Mouse (Mus musculus): ENCODE measurements at regions not wholly inside any gene's neighbourhood (a gene's known extent, or its start where the extent isn't known, plus 50 kb on each side); places are given as distances from the start of the nearest gene placed in this dataset.

DNA sequence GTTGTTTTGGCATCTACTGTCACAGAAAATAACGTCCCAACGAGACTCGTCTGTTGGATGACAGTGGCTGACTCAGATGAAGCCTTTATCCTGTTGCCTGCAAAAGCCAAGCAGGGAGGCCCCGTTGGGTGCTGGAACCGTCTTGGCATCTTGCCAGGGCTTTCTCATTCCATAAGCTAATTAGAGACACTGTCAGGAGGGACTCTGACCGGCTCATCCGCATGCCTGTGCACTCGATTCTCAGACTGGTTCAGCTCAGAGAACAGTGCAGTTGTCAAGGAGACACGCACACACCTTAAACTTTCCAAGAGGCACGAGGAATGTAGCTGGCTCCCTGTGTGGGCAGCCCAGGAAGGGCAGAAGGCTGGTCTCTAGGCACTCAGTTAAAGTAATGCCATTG, 169.0 kb upstream of the Sulf2 start:
- ATAC-seq (ENCODE audit: low read depth), result peak; percentile 91
- H3K9me3 ChIP-seq (ENCODE audit: control insufficient read depth, low read length), result no peaks in the 10 kb centered on the region
- no peak overlapping the region for H3K9ac ChIP-seq (ENCODE audit: low read depth, low read length)
- H3K27me3 ChIP-seq (replicated peaks; ENCODE audit: control insufficient read depth, insufficient read depth, low read length), result no peaks in the 10 kb centered on the region
- H3K4me3 ChIP-seq (ENCODE audit: low read depth, low read length), result no peak overlapping the region
- H3K4me2 ChIP-seq (ENCODE audit: low read depth, low read length), result no peak overlapping the region
- H3K4me1 ChIP-seq (ENCODE audit: control insufficient read depth, insufficient read depth, low read length), result peaks cover 32% of the 10 kb centered on the region
- WGBS, result 21% methylated on average over 10 of the region's 10 CpGs
- no peaks in the 10 kb centered on the region for H3K36me3 ChIP-seq (ENCODE audit: control insufficient read depth, insufficient read depth, low read length)
- H3K27ac ChIP-seq (replicated peaks; ENCODE audit: low read depth, low read length), result peak overlapping the region; percentile 62
- peak; percentile 94 for DNase-seq (ENCODE audit: low spot score)

DNA sequence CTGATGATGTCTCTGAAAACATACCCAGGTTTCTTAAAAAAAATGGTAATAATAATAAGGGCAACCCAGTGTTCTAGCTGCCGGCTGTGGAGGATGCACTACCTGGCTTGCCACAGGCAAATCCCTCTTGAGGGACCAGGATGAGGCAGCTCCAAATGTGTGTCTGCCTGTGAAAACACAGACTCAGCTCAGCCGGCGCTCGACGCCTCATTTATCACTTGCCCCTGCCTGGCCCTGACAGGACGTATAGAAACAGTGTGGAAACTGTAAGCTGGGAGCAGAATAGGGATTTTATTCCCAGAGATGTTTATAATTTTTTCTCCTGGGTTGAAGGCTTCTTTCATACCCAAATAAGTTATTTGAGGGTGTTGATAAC, 167.2 kb upstream of the Sulf2 start:
- Histone ChIP-seq H3K9ac (ENCODE audit: low read depth, low read length) (no peak overlapping the region), H3K36me3 (ENCODE audit: control insufficient read depth, insufficient read depth, low read length) (no peaks in the 10 kb centered on the region), H3K27ac (replicated peaks; ENCODE audit: low read depth, low read length) (peak overlapping the region; percentile 53; the same call in 1 of the 2 replicates), H3K9me3 (ENCODE audit: control insufficient read depth, low read length) (no peaks in the 10 kb centered on the region), H3K4me3 (ENCODE audit: low read depth, low read length) (no peak overlapping the region), H3K4me1 (ENCODE audit: control insufficient read depth, insufficient read depth, low read length) (peaks cover 32% of the 10 kb centered on the region), H3K27me3 (replicated peaks; ENCODE audit: control insufficient read depth, insufficient read depth, low read length) (no peaks in the 10 kb centered on the region), H3K4me2 (ENCODE audit: low read depth, low read length) (no peak overlapping the region)
- DNase-seq (ENCODE audit: low spot score) (no peak), ATAC-seq (ENCODE audit: low read depth) (no peak)
- WGBS, result 55% methylated on average over 6 of the region's 6 CpGs

DNA sequence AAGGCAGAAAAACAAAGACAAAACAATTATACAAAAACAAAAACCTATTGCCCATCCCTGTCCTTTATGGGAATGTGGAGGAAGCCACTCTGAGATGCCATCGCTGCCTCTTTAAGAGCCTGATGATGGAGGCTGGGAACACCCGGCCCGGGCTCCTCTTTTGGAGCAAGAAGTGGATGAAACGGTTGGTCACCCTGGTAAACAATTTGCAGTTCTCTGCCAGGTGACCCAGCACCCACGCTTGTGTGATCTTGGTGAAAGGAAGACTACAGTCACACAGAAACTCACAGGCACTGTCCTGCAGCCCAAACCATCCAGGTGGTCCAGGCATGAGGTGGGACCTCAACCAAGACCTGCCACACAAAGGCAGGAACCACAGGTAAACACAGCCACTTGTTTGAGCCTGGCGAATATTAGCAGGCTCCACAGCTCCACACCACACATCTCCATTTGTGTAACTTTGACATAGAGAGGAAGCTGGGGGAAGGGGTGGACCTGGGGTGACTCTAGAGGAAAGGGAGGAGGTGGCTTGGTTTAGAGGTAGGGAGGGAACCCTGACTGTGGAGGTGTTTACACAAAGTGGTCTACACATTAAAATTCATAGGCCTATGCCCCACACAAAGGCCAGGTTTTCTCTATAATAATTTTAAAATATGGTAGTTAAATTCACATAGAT, 166.7 kb upstream of the Sulf2 start:
- WGBS, result 72% methylated on average over 6 of the region's 6 CpGs
- Histone ChIP-seq H3K36me3 (ENCODE audit: control insufficient read depth, insufficient read depth, low read length) (no peaks in the 10 kb centered on the region), H3K4me2 (ENCODE audit: low read depth, low read length) (no peak overlapping the region), H3K4me3 (ENCODE audit: low read depth, low read length) (no peak overlapping the region), H3K4me1 (ENCODE audit: control insufficient read depth, insufficient read depth, low read length) (peaks cover 32% of the 10 kb centered on the region), H3K9ac (ENCODE audit: low read depth, low read length) (no peak overlapping the region), H3K27ac (replicated peaks; ENCODE audit: low read depth, low read length) (no peak overlapping the region), H3K9me3 (ENCODE audit: control insufficient read depth, low read length) (no peaks in the 10 kb centered on the region), H3K27me3 (replicated peaks; ENCODE audit: control insufficient read depth, insufficient read depth, low read length) (no peaks in the 10 kb centered on the region)
- no peak for DNase-seq (ENCODE audit: low spot score)
- ATAC-seq (ENCODE audit: low read depth), result no peak

DNA sequence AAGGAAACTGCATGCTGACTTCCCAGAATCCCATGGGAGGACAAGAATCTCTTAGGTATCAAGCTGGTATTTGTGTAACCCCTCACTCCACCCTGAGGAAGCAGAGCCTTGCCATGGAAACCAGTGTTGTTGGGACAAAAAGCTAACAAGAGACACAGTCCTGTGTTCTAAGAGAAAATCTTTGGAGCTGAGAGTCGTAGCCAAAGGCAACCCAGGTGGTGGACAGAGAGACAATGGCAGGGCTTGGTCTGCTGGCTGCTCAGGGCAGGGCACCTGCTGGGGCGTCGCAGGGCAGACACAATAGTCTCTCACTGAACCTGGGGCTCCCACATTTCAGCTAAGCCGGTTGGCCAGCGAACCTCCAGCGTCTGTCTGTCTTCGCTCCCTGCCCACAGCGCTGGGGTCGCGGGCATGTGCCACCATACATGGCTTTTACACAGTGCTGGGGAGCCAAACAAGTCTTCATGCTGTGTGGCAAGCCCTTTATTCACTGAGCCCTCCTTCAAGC, 161.0 kb upstream of the Sulf2 start:
- no peak overlapping the region for H3K4me2 ChIP-seq (ENCODE audit: low read depth, low read length)
- H3K36me3 ChIP-seq (ENCODE audit: control insufficient read depth, insufficient read depth, low read length), result no peaks in the 10 kb centered on the region
- H3K27ac ChIP-seq (replicated peaks; ENCODE audit: low read depth, low read length), result no peak overlapping the region
- no peak overlapping the region for H3K4me3 ChIP-seq (ENCODE audit: low read depth, low read length)
- ATAC-seq (ENCODE audit: low read depth) (peak; percentile 60; the same call in 1 of the 2 replicates), DNase-seq (ENCODE audit: low spot score) (no peak)
- 26% methylated on average over 10 of the region's 10 CpGs for WGBS
- no peaks in the 10 kb centered on the region for H3K9me3 ChIP-seq (ENCODE audit: control insufficient read depth, low read length)
- no peak overlapping the region for H3K9ac ChIP-seq (ENCODE audit: low read depth, low read length)
- peaks cover 13% of the 10 kb centered on the region; the same call in 1 of the 2 replicates for H3K4me1 ChIP-seq (ENCODE audit: control insufficient read depth, insufficient read depth, low read length)
- H3K27me3 ChIP-seq (replicated peaks; ENCODE audit: control insufficient read depth, insufficient read depth, low read length), result no peaks in the 10 kb centered on the region

DNA sequence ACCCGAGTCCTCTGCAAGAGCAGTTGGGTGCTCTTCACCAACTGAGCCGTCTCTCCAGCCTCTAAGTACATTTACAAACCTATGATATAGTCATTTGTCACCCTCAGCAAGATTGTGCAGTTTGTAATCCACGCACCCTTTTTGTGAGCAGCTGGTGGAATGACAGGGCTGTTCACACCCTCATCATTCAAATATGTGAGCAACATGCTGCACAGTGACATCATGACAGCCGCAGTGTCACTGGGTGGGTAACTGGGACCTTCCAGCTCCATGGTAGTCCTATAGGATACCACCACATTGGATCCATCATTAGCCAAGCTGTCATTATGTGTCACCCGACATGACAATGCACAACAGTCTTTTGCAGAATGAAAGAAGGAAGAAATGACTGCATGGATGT, 155.0 kb upstream of the Sulf2 start:
- Histone ChIP-seq H3K4me1 (ENCODE audit: control insufficient read depth, insufficient read depth, low read length) (peaks cover 9% of the 10 kb centered on the region), H3K9me3 (ENCODE audit: control insufficient read depth, low read length) (no peaks in the 10 kb centered on the region), H3K4me3 (ENCODE audit: low read depth, low read length) (no peak overlapping the region), H3K4me2 (ENCODE audit: low read depth, low read length) (no peak overlapping the region), H3K36me3 (ENCODE audit: control insufficient read depth, insufficient read depth, low read length) (no peaks in the 10 kb centered on the region), H3K27ac (replicated peaks; ENCODE audit: low read depth, low read length) (no peak overlapping the region), H3K9ac (ENCODE audit: low read depth, low read length) (no peak overlapping the region), H3K27me3 (replicated peaks; ENCODE audit: control insufficient read depth, insufficient read depth, low read length) (no peaks in the 10 kb centered on the region)
- DNase-seq (ENCODE audit: low spot score) (no peak), ATAC-seq (ENCODE audit: low read depth) (no peak)
- 88% methylated on average over 5 of the region's 5 CpGs for WGBS

DNA sequence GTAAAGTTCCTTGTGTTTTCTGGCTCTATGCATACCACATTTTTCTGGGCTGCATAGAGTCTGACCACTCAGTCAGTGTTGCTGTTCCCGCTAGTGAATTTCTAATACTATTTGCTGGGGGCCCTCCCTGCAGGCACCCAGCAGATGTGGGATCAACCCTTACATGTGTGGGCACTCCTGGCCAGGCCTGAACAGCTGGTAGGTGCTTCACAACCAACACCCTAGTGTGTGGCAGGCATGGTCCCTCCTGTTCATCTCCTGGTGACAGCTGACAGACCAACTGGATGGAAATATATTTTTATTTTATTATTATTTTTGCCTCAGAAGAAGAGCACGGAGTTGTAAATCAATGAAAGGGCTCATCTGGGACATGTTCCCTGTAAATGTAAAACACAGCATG, 154.4 kb upstream of the Sulf2 start:
- Histone ChIP-seq H3K27me3 (replicated peaks; ENCODE audit: control insufficient read depth, insufficient read depth, low read length) (no peaks in the 10 kb centered on the region), H3K9ac (ENCODE audit: low read depth, low read length) (no peak overlapping the region), H3K27ac (replicated peaks; ENCODE audit: low read depth, low read length) (no peak overlapping the region), H3K9me3 (ENCODE audit: control insufficient read depth, low read length) (no peaks in the 10 kb centered on the region), H3K4me1 (ENCODE audit: control insufficient read depth, insufficient read depth, low read length) (peaks cover 11% of the 10 kb centered on the region), H3K4me3 (ENCODE audit: low read depth, low read length) (no peak overlapping the region), H3K4me2 (ENCODE audit: low read depth, low read length) (no peak overlapping the region), H3K36me3 (ENCODE audit: control insufficient read depth, insufficient read depth, low read length) (no peaks in the 10 kb centered on the region)
- ATAC-seq (ENCODE audit: low read depth), result no peak
- WGBS, result 85% methylated on average over 2 of the region's 2 CpGs
- DNase-seq (ENCODE audit: low spot score), result no peak

DNA sequence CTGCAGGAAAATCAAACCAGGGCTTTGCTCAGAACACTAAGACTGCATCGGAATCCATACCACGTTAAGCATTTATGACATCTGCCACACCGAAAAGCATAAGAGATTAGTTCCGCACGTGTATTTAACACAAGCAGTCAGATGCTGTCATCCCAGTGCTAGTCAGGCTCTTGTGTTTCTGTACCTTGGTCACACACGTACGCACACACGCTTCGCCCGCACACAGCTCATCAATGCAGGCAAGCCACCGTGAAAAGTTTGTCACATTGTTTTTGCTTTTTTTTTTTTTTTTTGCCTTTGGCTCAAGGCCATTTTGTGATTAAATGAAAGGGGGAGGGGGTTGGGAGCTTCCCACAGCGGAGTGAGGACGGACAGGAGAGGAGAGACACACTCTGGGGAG, 152.1 kb upstream of the Sulf2 start:
- H3K9ac ChIP-seq (ENCODE audit: low read depth, low read length), result no peak overlapping the region
- ATAC-seq (ENCODE audit: low read depth) (no peak), DNase-seq (ENCODE audit: low spot score) (peak; percentile 61)
- 53% methylated on average over 13 of the region's 13 CpGs for WGBS
- H3K27ac ChIP-seq (replicated peaks; ENCODE audit: low read depth, low read length), result no peak overlapping the region
- no peak overlapping the region for H3K4me3 ChIP-seq (ENCODE audit: low read depth, low read length)
- H3K9me3 ChIP-seq (ENCODE audit: control insufficient read depth, low read length), result no peaks in the 10 kb centered on the region
- H3K36me3 ChIP-seq (ENCODE audit: control insufficient read depth, insufficient read depth, low read length), result no peaks in the 10 kb centered on the region
- H3K4me2 ChIP-seq (ENCODE audit: low read depth, low read length), result no peak overlapping the region
- H3K27me3 ChIP-seq (replicated peaks; ENCODE audit: control insufficient read depth, insufficient read depth, low read length), result no peaks in the 10 kb centered on the region
- H3K4me1 ChIP-seq (ENCODE audit: control insufficient read depth, insufficient read depth, low read length), result peaks cover 12% of the 10 kb centered on the region

DNA sequence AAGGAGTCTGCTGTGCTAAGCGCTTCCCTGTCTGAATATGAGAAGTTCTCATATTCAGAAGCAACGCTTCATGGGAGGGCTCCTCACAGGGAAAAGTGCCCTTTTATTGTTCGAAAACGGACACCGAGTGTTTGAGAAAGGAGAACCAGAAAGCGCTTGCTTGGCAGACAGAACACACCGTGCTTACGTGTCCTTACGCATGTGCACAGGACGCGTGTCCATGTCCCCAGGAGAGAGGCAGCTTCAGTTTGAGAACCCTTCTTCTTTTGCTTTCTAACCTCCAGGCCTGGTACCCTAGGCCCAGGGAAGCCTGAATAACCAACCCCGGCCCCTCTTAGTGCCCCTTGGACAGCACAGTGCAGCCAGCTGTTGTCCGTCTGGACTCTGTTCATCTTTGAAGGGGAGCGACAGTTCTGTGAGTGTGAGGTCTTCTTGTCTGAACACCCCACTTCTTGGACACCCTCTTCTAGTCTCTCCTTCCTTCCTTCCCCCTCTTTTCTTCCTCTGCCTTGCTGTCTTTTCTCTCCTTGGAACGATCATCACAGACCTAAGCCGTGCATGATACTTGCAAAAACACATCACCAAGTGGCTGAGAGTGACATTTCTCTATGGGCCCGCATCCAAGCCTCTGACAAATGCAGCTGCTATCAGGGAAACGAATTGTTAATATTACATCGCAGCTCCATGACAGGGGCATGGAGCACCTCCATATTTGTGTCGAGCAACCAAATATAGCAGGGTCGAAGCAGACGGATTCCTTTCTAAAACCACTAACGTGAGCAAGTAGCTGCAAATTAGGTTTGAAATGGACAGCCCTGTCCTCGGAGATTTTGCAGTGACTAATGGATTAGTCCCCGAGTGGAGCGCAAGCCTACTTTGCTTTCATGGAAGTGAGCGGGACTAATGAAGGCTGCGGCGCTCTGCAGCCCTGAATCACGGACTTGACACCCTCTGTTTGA, 149.9 kb upstream of the Sulf2 start:
- ATAC-seq (ENCODE audit: low read depth) (peak; percentile 53; the same call in 1 of the 2 replicates), DNase-seq (ENCODE audit: low spot score) (peak; percentile 73)
- H3K27ac ChIP-seq (replicated peaks; ENCODE audit: low read depth, low read length), result no peak overlapping the region
- WGBS, result 71% methylated on average over 30 of the region's 30 CpGs
- no peaks in the 10 kb centered on the region; the same call in 1 of the 2 replicates for H3K9me3 ChIP-seq (ENCODE audit: control insufficient read depth, low read length)
- H3K9ac ChIP-seq (ENCODE audit: low read depth, low read length), result no peak overlapping the region
- no peaks in the 10 kb centered on the region for H3K27me3 ChIP-seq (replicated peaks; ENCODE audit: control insufficient read depth, insufficient read depth, low read length)
- no peak overlapping the region for H3K4me2 ChIP-seq (ENCODE audit: low read depth, low read length)
- H3K4me1 ChIP-seq (ENCODE audit: control insufficient read depth, insufficient read depth, low read length), result peaks cover 12% of the 10 kb centered on the region
- no peak overlapping the region for H3K4me3 ChIP-seq (ENCODE audit: low read depth, low read length)
- H3K36me3 ChIP-seq (ENCODE audit: control insufficient read depth, insufficient read depth, low read length), result no peaks in the 10 kb centered on the region
